Mouse (Mus musculus) midbrain, embryonic 12.5 days (tissue): ENCODE results near the gene G6pc. TPM values are rescaled to one million over a fixed set of nuclear protein-coding genes. Genes with fewer than 3 reads are reported as not detected.

Experiments used
- ATAC-seq: fragments of 200-750 bp; cut with Nextera tagmentation; 2 replicates; pipeline ENCODE4 v1.8.0; 2017; ENCODE audit warnings: low read depth, moderate TSS enrichment, moderate library complexity; ENCODE audit not compliant: low FRiP score
- H3K27ac ChIP-seq: fragments of 300-500 bp; sonication (generic); replicated peaks from 2 replicates; pipeline ENCODE4 v1.5.1; 2016; ENCODE audit warnings: mild to moderate bottlenecking
- H3K27me3 ChIP-seq: fragments of 300-500 bp; sonication (generic); 2 replicates; pipeline ENCODE4 v1.6.1; 2016; ENCODE audit warnings: mild to moderate bottlenecking
- H3K36me3 ChIP-seq: fragments of 300-500 bp; sonication (generic); 2 replicates; pipeline ENCODE4 v1.6.1; 2016
- H3K4me1 ChIP-seq: fragments of 300-500 bp; sonication (generic); 2 replicates; pipeline ENCODE4 v1.6.1; 2016
- H3K4me2 ChIP-seq: fragments of 300-500 bp; sonication (generic); replicated peaks from 2 replicates; pipeline ENCODE4 v1.6.1; 2016; ENCODE audit warnings: mild to moderate bottlenecking, moderate library complexity
- H3K4me3 ChIP-seq: fragments of 300-500 bp; sonication (generic); 2 replicates; pipeline ENCODE4 v1.5.1; 2016; ENCODE audit warnings: mild to moderate bottlenecking
- H3K9ac ChIP-seq: fragments of 300-500 bp; sonication (generic); replicated peaks from 2 replicates; pipeline ENCODE4 v1.6.1; 2016; ENCODE audit warnings: mild to moderate bottlenecking, moderate library complexity
- H3K9me3 ChIP-seq: fragments of 300-500 bp; sonication (generic); 2 replicates; pipeline ENCODE4 v1.6.1; 2016; ENCODE audit warnings: mild to moderate bottlenecking
- WGBS: fragments of 180-500 bp; shearing (Covaris S2); methylation state at CpG from one replicate; pipeline ENCODE4 v1.1.7; 2016; 5-methylcytosine and 5-hydroxymethylcytosine counted together
- polyA plus RNA-seq: library from polyadenylated mRNA; unstranded; fragments of >200 nt; fragmentation: Nextera tagmentation; extraction: Ambion mirVana; gene quantifications from 2 replicates; pipeline ENCODE4 v1.2.1, GENCODE M21; 2016

The G6pc gene
- polyA plus RNA-seq, 1 experiment from 2014 or later: not detected

- 87% methylated on average over 9 of the region's 9 CpGs for WGBS
- ATAC-seq: no peak
These were observed 31.7 kb upstream of the G6pc start for GRCm38 (mm10) chr11:101335685-101336084.

GRCm38 (mm10) chr11:101338123-101338760 is 29.1 kb upstream of the G6pc start:
- peak overlapping the region; percentile 69 for H3K4me2 ChIP-seq
- peak overlapping the region; percentile 39 for H3K4me3 ChIP-seq
- peak overlapping the region; percentile 71 for H3K27ac ChIP-seq
- ATAC-seq: peak; percentile 78
- peak overlapping the region; percentile 58 for H3K9ac ChIP-seq
- no peaks in the 10 kb centered on the region for H3K27me3 ChIP-seq
- no peaks in the 10 kb centered on the region for H3K36me3 ChIP-seq
- no peaks in the 10 kb centered on the region for H3K9me3 ChIP-seq
- WGBS: 3% methylated on average over 9 of the region's 9 CpGs
- peaks cover 21% of the 10 kb centered on the region for H3K4me1 ChIP-seq

More at GRCm38 (mm10) chr11:101335685-101336084, 31.7 kb upstream of the G6pc start:
- no peak overlapping the region for H3K27ac ChIP-seq
- H3K9ac ChIP-seq: no peak overlapping the region
- no peaks in the 10 kb centered on the region for H3K36me3 ChIP-seq
- H3K4me1 ChIP-seq: peaks cover 21% of the 10 kb centered on the region
- H3K27me3 ChIP-seq: no peaks in the 10 kb centered on the region
- no peaks in the 10 kb centered on the region for H3K9me3 ChIP-seq
- no peak overlapping the region for H3K4me3 ChIP-seq
- H3K4me2 ChIP-seq: no peak overlapping the region

GRCm38 (mm10) chr11:101347083-101347775 is 20.1 kb upstream of the G6pc start:
- WGBS: 75% methylated on average over 10 of the region's 10 CpGs
- Histone ChIP-seq H3K9ac (no peak overlapping the region), H3K27ac (no peak overlapping the region), H3K4me3 (no peak overlapping the region), H3K36me3 (no peaks in the 10 kb centered on the region), H3K9me3 (no peaks in the 10 kb centered on the region), H3K27me3 (no peaks in the 10 kb centered on the region; the same call in 1 of the 2 replicates), H3K4me1 (no peaks in the 10 kb centered on the region), H3K4me2 (no peak overlapping the region)
- no peak for ATAC-seq

DNA sequence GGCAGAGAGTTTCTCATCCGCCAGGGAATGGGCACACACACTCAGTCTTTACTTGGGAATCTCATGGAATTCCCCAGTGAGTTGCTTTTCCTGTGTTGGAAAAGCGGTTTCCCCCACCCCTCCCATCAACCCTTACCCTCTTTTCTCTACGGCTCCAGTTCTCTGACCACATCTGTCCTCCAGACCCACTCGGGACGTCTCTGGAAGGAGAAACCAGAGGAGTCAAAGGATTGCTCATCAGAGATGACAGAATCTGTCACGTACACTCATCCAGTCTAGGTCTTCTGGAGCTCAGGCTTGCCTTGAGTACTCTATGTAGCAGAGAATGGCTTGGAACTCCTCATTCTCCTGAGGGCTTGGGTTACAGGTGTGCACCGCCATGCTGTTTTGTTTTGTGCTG is 18.6 kb upstream of the G6pc start:
- no peaks in the 10 kb centered on the region for H3K36me3 ChIP-seq
- H3K27ac ChIP-seq: no peak overlapping the region
- WGBS: 88% methylated on average over 7 of the region's 7 CpGs
- no peaks in the 10 kb centered on the region for H3K4me1 ChIP-seq
- no peaks in the 10 kb centered on the region; the same call in 1 of the 2 replicates for H3K27me3 ChIP-seq
- no peak for ATAC-seq
- no peak overlapping the region for H3K9ac ChIP-seq
- H3K4me3 ChIP-seq: no peak overlapping the region
- H3K9me3 ChIP-seq: no peaks in the 10 kb centered on the region
- no peak overlapping the region for H3K4me2 ChIP-seq

DNA sequence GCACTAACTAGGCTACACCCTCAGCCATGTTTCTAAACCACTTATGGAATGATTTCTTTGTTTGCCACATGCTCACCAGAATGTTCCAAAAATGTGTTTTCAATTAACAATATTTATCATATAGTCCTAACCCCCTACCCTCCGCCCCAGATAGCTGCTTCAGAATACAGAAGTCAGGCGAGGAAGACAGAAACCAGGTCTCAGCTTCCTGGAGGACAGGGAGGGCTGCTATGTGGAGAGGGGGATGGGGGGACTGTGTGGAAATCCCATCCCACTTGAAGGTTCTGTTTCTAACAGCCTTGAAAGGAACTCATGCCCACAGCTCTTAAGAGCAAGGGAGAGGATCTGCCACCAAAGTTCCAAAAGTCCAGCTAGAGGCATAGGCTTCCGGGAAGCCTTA is 18.1 kb upstream of the G6pc start:
- no peaks in the 10 kb centered on the region; the same call in 1 of the 2 replicates for H3K27me3 ChIP-seq
- H3K9me3 ChIP-seq: no peaks in the 10 kb centered on the region
- no peak overlapping the region for H3K9ac ChIP-seq
- no peak overlapping the region for H3K4me2 ChIP-seq
- no peaks in the 10 kb centered on the region for H3K36me3 ChIP-seq
- no peaks in the 10 kb centered on the region for H3K4me1 ChIP-seq
- H3K27ac ChIP-seq: no peak overlapping the region
- ATAC-seq: no peak
- H3K4me3 ChIP-seq: no peak overlapping the region
- 84% methylated on average over 3 of the region's 3 CpGs for WGBS

DNA sequence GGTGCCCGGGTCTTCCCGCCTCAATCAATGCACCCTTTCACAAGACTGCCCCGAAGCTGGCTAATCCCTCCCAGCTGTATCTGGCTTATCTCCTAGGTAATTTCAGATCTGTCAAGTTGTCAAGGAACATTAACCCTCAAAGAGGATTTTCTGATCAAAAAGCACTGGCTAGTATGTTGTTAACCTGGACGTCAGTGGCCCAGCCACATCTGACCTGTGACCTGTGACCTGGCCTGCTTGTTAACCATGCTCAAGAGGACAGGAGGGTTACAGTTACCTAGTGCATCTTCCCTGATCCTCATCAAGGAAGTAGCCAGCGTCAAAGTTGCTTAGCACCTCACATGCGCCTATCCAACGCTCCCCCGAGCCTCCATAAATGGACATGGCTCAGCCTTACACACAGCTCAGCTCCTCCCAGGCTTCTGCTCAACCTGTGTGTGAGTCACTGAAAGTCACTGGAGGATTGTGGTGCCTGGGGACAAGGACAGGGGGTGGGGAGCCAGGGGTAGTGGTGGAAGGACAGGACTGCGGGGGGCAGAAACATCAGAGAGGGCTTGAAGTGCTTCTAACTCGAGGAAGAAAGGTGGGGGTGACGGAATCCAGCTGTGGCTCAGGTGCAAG is 16.2 kb upstream of the G6pc start:
- no peak for ATAC-seq
- Histone ChIP-seq H3K9ac (no peak overlapping the region), H3K4me1 (no peaks in the 10 kb centered on the region), H3K4me3 (no peak overlapping the region), H3K27me3 (no peaks in the 10 kb centered on the region; the same call in 1 of the 2 replicates), H3K27ac (no peak overlapping the region), H3K4me2 (no peak overlapping the region), H3K36me3 (no peaks in the 10 kb centered on the region), H3K9me3 (no peaks in the 10 kb centered on the region)
- WGBS: 54% methylated on average over 11 of the region's 11 CpGs

DNA sequence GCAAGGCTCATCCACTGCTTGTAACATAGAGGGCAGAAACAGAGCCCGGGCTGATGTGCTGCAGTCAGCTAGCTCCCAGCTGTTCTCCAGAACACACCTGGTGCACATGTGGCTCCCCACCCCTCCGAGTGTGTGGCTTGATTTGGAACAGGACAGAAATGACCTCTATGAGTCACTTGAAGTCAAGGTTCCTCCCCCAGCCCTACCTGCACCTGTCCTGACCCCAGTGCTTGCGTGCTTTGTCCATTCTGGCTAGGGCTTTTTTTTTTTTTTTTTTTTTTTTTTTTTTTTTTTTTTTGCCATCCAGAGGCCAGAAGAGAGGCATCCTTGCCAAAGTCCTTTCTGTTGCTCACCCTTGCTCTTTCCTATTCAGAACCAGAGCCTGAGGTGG is 15.6 kb upstream of the G6pc start:
- no peak for ATAC-seq
- no peaks in the 10 kb centered on the region for H3K36me3 ChIP-seq
- no peaks in the 10 kb centered on the region for H3K4me1 ChIP-seq
- 73% methylated on average over 3 of the region's 3 CpGs for WGBS
- H3K27me3 ChIP-seq: no peaks in the 10 kb centered on the region; the same call in 1 of the 2 replicates
- no peak overlapping the region for H3K9ac ChIP-seq
- H3K27ac ChIP-seq: no peak overlapping the region
- no peak overlapping the region for H3K4me2 ChIP-seq
- no peaks in the 10 kb centered on the region for H3K9me3 ChIP-seq
- H3K4me3 ChIP-seq: no peak overlapping the region

- WGBS: 92% methylated on average over 12 of the region's 12 CpGs
- Histone ChIP-seq H3K9me3 (no peaks in the 10 kb centered on the region), H3K4me2 (no peak overlapping the region), H3K9ac (no peak overlapping the region), H3K27me3 (no peaks in the 10 kb centered on the region; the same call in 1 of the 2 replicates), H3K4me3 (no peak overlapping the region), H3K27ac (no peak overlapping the region), H3K4me1 (no peaks in the 10 kb centered on the region), H3K36me3 (no peaks in the 10 kb centered on the region)
- no peak for ATAC-seq
These were observed 13.9 kb upstream of the G6pc start for GRCm38 (mm10) chr11:101353436-101353835.

GRCm38 (mm10) chr11:101354438-101355010 is 12.8 kb upstream of the G6pc start:
- WGBS: 82% methylated on average over 5 of the region's 5 CpGs
- Histone ChIP-seq H3K9me3 (no peaks in the 10 kb centered on the region), H3K4me2 (no peak overlapping the region), H3K27ac (no peak overlapping the region), H3K27me3 (no peaks in the 10 kb centered on the region; the same call in 1 of the 2 replicates), H3K9ac (no peak overlapping the region), H3K4me1 (no peaks in the 10 kb centered on the region), H3K4me3 (no peak overlapping the region), H3K36me3 (no peaks in the 10 kb centered on the region)
- no peak for ATAC-seq

DNA sequence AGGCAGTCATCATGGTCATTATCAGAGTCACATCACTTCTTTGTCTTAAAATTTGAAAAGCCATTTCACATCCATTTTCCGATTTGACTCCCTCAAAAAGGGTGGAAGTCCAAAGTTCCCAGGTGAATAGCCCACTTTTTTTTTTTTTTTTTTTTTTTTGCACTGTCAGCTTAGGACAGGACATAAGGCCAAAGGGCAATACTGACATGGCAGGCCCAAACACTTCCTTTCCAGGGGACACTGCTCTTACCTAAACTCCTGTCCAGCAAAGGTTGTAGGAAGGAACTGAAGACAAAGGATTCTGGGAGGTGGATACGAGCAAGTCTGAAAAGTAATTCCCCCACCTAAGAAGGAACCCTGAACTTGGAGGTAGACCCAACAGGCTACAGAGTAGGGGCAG is 11.4 kb upstream of the G6pc start:
- no peak for ATAC-seq
- no peak overlapping the region for H3K4me2 ChIP-seq
- H3K27me3 ChIP-seq: no peaks in the 10 kb centered on the region; the same call in 1 of the 2 replicates
- H3K36me3 ChIP-seq: no peaks in the 10 kb centered on the region
- no peaks in the 10 kb centered on the region for H3K9me3 ChIP-seq
- H3K9ac ChIP-seq: no peak overlapping the region
- no peaks in the 10 kb centered on the region for H3K4me1 ChIP-seq
- WGBS: 83% methylated on average over 2 of the region's 2 CpGs
- H3K27ac ChIP-seq: no peak overlapping the region
- no peak overlapping the region for H3K4me3 ChIP-seq

GRCm38 (mm10) chr11:101357505-101358182 is 9.7 kb upstream of the G6pc start:
- Histone ChIP-seq H3K9ac (no peak overlapping the region), H3K27me3 (no peaks in the 10 kb centered on the region), H3K4me3 (no peak overlapping the region), H3K9me3 (no peaks in the 10 kb centered on the region), H3K4me2 (no peak overlapping the region), H3K4me1 (no peaks in the 10 kb centered on the region), H3K27ac (no peak overlapping the region), H3K36me3 (no peaks in the 10 kb centered on the region)
- 86% methylated on average over 3 of the region's 3 CpGs for WGBS
- ATAC-seq: no peak
